Comparison of ENCODE assay signal across 11 mouse cellular contexts in the genomic region with DNA sequence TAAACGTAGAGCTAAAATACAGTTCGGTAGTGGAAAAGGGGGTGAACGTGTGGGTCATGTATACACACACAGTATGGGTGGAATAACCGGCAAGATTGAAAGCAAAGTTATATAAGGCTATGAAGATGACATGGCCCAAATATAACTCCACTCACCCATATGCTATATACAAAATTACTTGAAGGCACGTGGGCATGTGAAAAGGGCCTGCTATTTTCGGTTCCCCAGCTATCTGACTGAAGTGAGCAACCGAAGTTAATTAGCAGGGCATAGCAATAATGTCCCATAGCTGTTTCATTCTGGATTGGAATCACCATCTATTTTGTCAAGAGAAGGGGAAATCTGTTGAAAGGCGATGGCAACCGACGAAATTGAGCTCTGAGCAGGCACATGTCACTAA. TPM values are rescaled to one million over a fixed set of nuclear protein-coding genes. Genes with fewer than 3 reads are reported as not detected.
DNase-seq lines count a peak whose midpoint lies in the region; ATAC-seq and TF ChIP-seq lines count a peak whose summit lies in the region.
"Had no signal": no experiment of that assay in that cellular context is flagged by ENCODE, and none has a peak within 500 bp of the region (broad histone marks: within the 10 kb centered on the region; RNA-seq: fewer than 3 reads in every experiment).

No protein-coding gene starts in this region.

- H3K4me1 ChIP-seq in forebrain, embryonic 11.5 days (replicated peaks; ENCODE audit: control insufficient read depth, insufficient read depth, low read length) = peaks cover 4% of the 10 kb centered on the region; the same call in 1 of the 2 replicates
- peaks cover 20% of the 10 kb centered on the region for H3K4me1 ChIP-seq in forebrain, embryonic 16.5 days (replicated peaks; ENCODE audit: control insufficient read depth, insufficient read depth, low read length)
- H3K4me1 ChIP-seq in kidney, postnatal 0 days (replicated peaks; ENCODE audit: insufficient read depth, low read length) = peaks cover 10% of the 10 kb centered on the region; the same call in 1 of the 2 replicates
- peaks cover 16% of the 10 kb centered on the region for H3K4me1 ChIP-seq in forebrain, embryonic 12.5 days
- H3K4me1 ChIP-seq in midbrain, embryonic 13.5 days (replicated peaks) = peaks cover 18% of the 10 kb centered on the region

- peaks cover 16% of the 10 kb centered on the region for H3K27me3 ChIP-seq in forebrain, embryonic 11.5 days (ENCODE audit: control insufficient read depth, insufficient read depth, low read length)
- peaks cover 8% of the 10 kb centered on the region for H3K27me3 ChIP-seq in forebrain, embryonic 16.5 days (replicated peaks; ENCODE audit: control insufficient read depth, insufficient read depth, low read length)
- H3K27me3 ChIP-seq in kidney, postnatal 0 days (ENCODE audit: insufficient read depth, low read length) = no peaks in the 10 kb centered on the region
- H3K27me3 ChIP-seq in forebrain, embryonic 12.5 days = peaks cover 51% of the 10 kb centered on the region
- H3K27me3 ChIP-seq in midbrain, embryonic 13.5 days = peaks cover 24% of the 10 kb centered on the region

- no peak overlapping the region for H3K9ac ChIP-seq in forebrain, embryonic 11.5 days (ENCODE audit: low read length)
- H3K9ac ChIP-seq in forebrain, embryonic 16.5 days (replicated peaks; ENCODE audit: low read depth, low read length) = no peak overlapping the region
- no peak overlapping the region for H3K9ac ChIP-seq in kidney, postnatal 0 days (ENCODE audit: low read depth, low read length)
- H3K9ac ChIP-seq in forebrain, embryonic 12.5 days = no peak overlapping the region
- H3K9ac ChIP-seq in midbrain, embryonic 13.5 days (replicated peaks) = no peak overlapping the region

- no peak for TF ChIP-seq CTCF in kidney, postnatal 0 days (IDR thresholded peaks at IDR 0.05; ENCODE audit: low read depth)

- H3K27ac ChIP-seq in forebrain, embryonic 11.5 days (ENCODE audit: low read depth, low read length) = no peak overlapping the region
- no peak overlapping the region for H3K27ac ChIP-seq in forebrain, embryonic 16.5 days (ENCODE audit: low read length)
- no peak overlapping the region for H3K27ac ChIP-seq in kidney, postnatal 0 days
- no peak overlapping the region for H3K27ac ChIP-seq in forebrain, embryonic 12.5 days
- no peak overlapping the region for H3K27ac ChIP-seq in midbrain, embryonic 13.5 days

- H3K4me3 ChIP-seq in forebrain, embryonic 11.5 days (ENCODE audit: low read depth, low read length) = 0 out of 2 replicates have a peak overlapping the region, but pooled peaks have one; percentile 52
- no peak overlapping the region for H3K4me3 ChIP-seq in forebrain, embryonic 16.5 days (replicated peaks; ENCODE audit: low read length)
- H3K4me3 ChIP-seq in kidney, postnatal 0 days (replicated peaks; ENCODE audit: low read depth, low read length) = peak overlapping the region; percentile 57; the same call in 1 of the 2 replicates
- H3K4me3 ChIP-seq in forebrain, embryonic 12.5 days (replicated peaks) = 0 out of 2 replicates have a peak overlapping the region, but pooled peaks have one; percentile 56
- H3K4me3 ChIP-seq in midbrain, embryonic 13.5 days (replicated peaks) = 0 out of 2 replicates have a peak overlapping the region, but pooled peaks have one; percentile 63

- no peak for ATAC-seq in forebrain, embryonic 11.5 days (replicated peaks; ENCODE audit: low FRiP score)
- ATAC-seq in forebrain, embryonic 16.5 days = no peak
- ATAC-seq in kidney, postnatal 0 days (replicated peaks; ENCODE audit: low FRiP score, low read depth) = no peak
- ATAC-seq in forebrain, embryonic 12.5 days (ENCODE audit: low FRiP score) = no peak
- ATAC-seq in midbrain, embryonic 13.5 days = no peak

- DNase-seq in forebrain, embryonic 11.5 days (ENCODE audit: low spot score) = no peak
- DNase-seq in kidney, postnatal 0 days (ENCODE audit: low spot score) = no peak
- no peak for DNase-seq in kidney, adult 18-20 months
- DNase-seq in gastrocnemius, adult 18-20 months (ENCODE audit: low spot score) = no peak
- no peak for DNase-seq in urinary bladder, postnatal 10 days (ENCODE audit: low spot score)
- DNase-seq: gastrocnemius, postnatal 36 days; layer of hippocampus, adult 9-11 months; lung, postnatal 4 days had no signal

- no peak overlapping the region for H3K4me2 ChIP-seq in forebrain, embryonic 11.5 days (ENCODE audit: low read depth, low read length, severe bottlenecking)
- H3K4me2 ChIP-seq in forebrain, embryonic 16.5 days (ENCODE audit: low read length) = no peak overlapping the region; the same call in 1 of the 2 replicates
- H3K4me2 ChIP-seq in kidney, postnatal 0 days (ENCODE audit: low read length) = peak overlapping the region; percentile 99
- peak overlapping the region; percentile 98; the same call in 1 of the 2 replicates for H3K4me2 ChIP-seq in forebrain, embryonic 12.5 days
- 0 out of 2 replicates have a peak overlapping the region, but pooled peaks have one; percentile 96 for H3K4me2 ChIP-seq in midbrain, embryonic 13.5 days (replicated peaks)

- WGBS in forebrain, embryonic 11.5 days = 35% methylated on average over 10 of the region's 10 CpGs
- WGBS in forebrain, embryonic 16.5 days = 40% methylated on average over 10 of the region's 10 CpGs
- 46% methylated on average over 10 of the region's 10 CpGs for WGBS in kidney, postnatal 0 days
- 40% methylated on average over 10 of the region's 10 CpGs for WGBS in forebrain, embryonic 12.5 days
- WGBS in midbrain, embryonic 13.5 days = 50% methylated on average over 10 of the region's 10 CpGs

- H3K9me3 ChIP-seq in forebrain, embryonic 11.5 days (ENCODE audit: control insufficient read depth, low read length) = peaks cover 4% of the 10 kb centered on the region
- peaks cover 3% of the 10 kb centered on the region for H3K9me3 ChIP-seq in forebrain, embryonic 16.5 days (ENCODE audit: control insufficient read depth, low read length)
- no peaks in the 10 kb centered on the region for H3K9me3 ChIP-seq in kidney, postnatal 0 days (replicated peaks; ENCODE audit: low read length)
- no peaks in the 10 kb centered on the region for H3K9me3 ChIP-seq in forebrain, embryonic 12.5 days
- H3K9me3 ChIP-seq in midbrain, embryonic 13.5 days = peaks cover 4% of the 10 kb centered on the region; the same call in 1 of the 2 replicates

- H3K36me3 ChIP-seq in forebrain, embryonic 11.5 days (ENCODE audit: control insufficient read depth, insufficient read depth, low read length) = no peaks in the 10 kb centered on the region
- H3K36me3 ChIP-seq in forebrain, embryonic 16.5 days (ENCODE audit: control insufficient read depth, insufficient read depth) = no peaks in the 10 kb centered on the region
- no peaks in the 10 kb centered on the region for H3K36me3 ChIP-seq in kidney, postnatal 0 days (ENCODE audit: insufficient read depth, low read length)
- H3K36me3 ChIP-seq in forebrain, embryonic 12.5 days (replicated peaks) = no peaks in the 10 kb centered on the region
- no peaks in the 10 kb centered on the region for H3K36me3 ChIP-seq in midbrain, embryonic 13.5 days

RNA-seq across cellular contexts. Expression of a gene that starts 1.9 kb away (rescaled TPM):
- 17.0 and 19.5 TPM in 2 replicates for polyA plus RNA-seq in forebrain, embryonic 11.5 days (2014; fragmentation: Nextera tagmentation; extraction: Ambion mirVana)
- 4.2 and 5.2 TPM in 2 replicates for polyA plus RNA-seq in forebrain, embryonic 16.5 days (2015; fragmentation: Nextera tagmentation; extraction: Ambion mirVana)
- polyA plus RNA-seq in kidney, postnatal 0 days (2015; fragmentation: Nextera tagmentation; extraction: Ambion mirVana) = 23.5 and 24.3 TPM in 2 replicates
- 8.8 and 11.5 TPM in 2 replicates for polyA plus RNA-seq in forebrain, embryonic 12.5 days (2016; fragmentation: Nextera tagmentation; extraction: Ambion mirVana)
- polyA plus RNA-seq in midbrain, embryonic 13.5 days (2015; fragmentation: Nextera tagmentation; extraction: Ambion mirVana) = 3.2 and 3.5 TPM in 2 replicates
- 10 to 100 TPM in 1 of 2 experiments, 1 to 10 TPM in 1; 8.9 to 14.5 TPM for total RNA-seq in gastrocnemius, adult 18-20 months (2021)

Comparison
In these comparisons a context has a peak if more than half of its experiments do, and no peak if none do; other contexts are left out.
1. H3K4me2 ChIP-seq: peak in kidney, postnatal 0 days (single experiment), forebrain, embryonic 12.5 days (single experiment) and midbrain, embryonic 13.5 days (single experiment); none in forebrain, embryonic 11.5 days (single experiment) and forebrain, embryonic 16.5 days (single experiment).